Mouse (Mus musculus) forebrain, embryonic 14.5 days (tissue): ENCODE data around the gene Hoxd10. TPM values are rescaled to one million over a fixed set of nuclear protein-coding genes. Genes with fewer than 3 reads are reported as not detected.
A peak's percentile ranks its signal among the peaks of the same experiment; 100 is the strongest.

Experiments
- ATAC-seq: fragments of 200-750 bp; cut with Nextera tagmentation; 2 replicates; pipeline ENCODE4 v1.8.0; 2017; ENCODE audit warnings: mild to moderate bottlenecking, moderate library complexity
- DNase-seq: peaks from one replicate; pipeline ENCODE4 v3.0.0-alpha.2; 2015; ENCODE audit warnings: low spot score
- H3K27ac ChIP-seq: fragments of 300-500 bp; sonication (generic); 2 replicates; pipeline ENCODE4 v1.5.1; 2014; ENCODE audit warnings: low read depth, mild to moderate bottlenecking, control low read depth, low read length, moderate library complexity
- H3K27me3 ChIP-seq: fragments of 300-500 bp; sonication (generic); replicated peaks from 2 replicates; pipeline ENCODE4 v1.6.1; 2014; ENCODE audit warnings: low read length, control low read depth, mixed read lengths; ENCODE audit not compliant: control insufficient read depth, insufficient read depth
- H3K36me3 ChIP-seq: fragments of 300-500 bp; sonication (generic); 2 replicates; pipeline ENCODE4 v1.6.1; 2014; ENCODE audit warnings: low read length, control low read depth; ENCODE audit not compliant: control insufficient read depth, insufficient read depth
- H3K4me1 ChIP-seq: fragments of 300-500 bp; sonication (generic); 2 replicates; pipeline ENCODE4 v1.6.1; 2014; ENCODE audit warnings: antibody characterized with exemption, low read length, control low read depth; ENCODE audit not compliant: control insufficient read depth, insufficient read depth
- H3K4me2 ChIP-seq: fragments of 300-500 bp; sonication (generic); 2 replicates; pipeline ENCODE4 v1.6.1; 2014; ENCODE audit warnings: mild to moderate bottlenecking, control low read depth, low read length
- H3K4me3 ChIP-seq: fragments of 300-500 bp; sonication (generic); 2 replicates; pipeline ENCODE4 v1.5.1; 2014; ENCODE audit warnings: low read depth, low read length, control low read depth
- H3K9ac ChIP-seq: fragments of 300-500 bp; sonication (generic); 2 replicates; pipeline ENCODE4 v1.6.1; 2014; ENCODE audit warnings: mild to moderate bottlenecking, low read length, control low read depth, moderate library complexity
- H3K9me3 ChIP-seq: fragments of 300-500 bp; sonication (generic); replicated peaks from 2 replicates; pipeline ENCODE4 v1.6.1; 2016; ENCODE audit warnings: low read length, control low read depth, mixed read lengths; ENCODE audit not compliant: control insufficient read depth
- WGBS: fragments of 180-500 bp; shearing (Covaris S2); extraction: QIAGEN DNeasy Blood & Tissue Kit; methylation state at CpG from one replicate; pipeline ENCODE4 v1.1.7; 2014; 5-methylcytosine and 5-hydroxymethylcytosine counted together
- polyA plus RNA-seq: library from polyadenylated mRNA; unstranded; fragments of >200 nt; fragmentation: Nextera tagmentation; extraction: Ambion mirVana; gene quantifications from 2 replicates; pipeline ENCODE4 v1.2.1, GENCODE M21; 2014

Hoxd10 gene
- polyA plus RNA-seq, 1 experiment from 2014 or later = not detected

DNA sequence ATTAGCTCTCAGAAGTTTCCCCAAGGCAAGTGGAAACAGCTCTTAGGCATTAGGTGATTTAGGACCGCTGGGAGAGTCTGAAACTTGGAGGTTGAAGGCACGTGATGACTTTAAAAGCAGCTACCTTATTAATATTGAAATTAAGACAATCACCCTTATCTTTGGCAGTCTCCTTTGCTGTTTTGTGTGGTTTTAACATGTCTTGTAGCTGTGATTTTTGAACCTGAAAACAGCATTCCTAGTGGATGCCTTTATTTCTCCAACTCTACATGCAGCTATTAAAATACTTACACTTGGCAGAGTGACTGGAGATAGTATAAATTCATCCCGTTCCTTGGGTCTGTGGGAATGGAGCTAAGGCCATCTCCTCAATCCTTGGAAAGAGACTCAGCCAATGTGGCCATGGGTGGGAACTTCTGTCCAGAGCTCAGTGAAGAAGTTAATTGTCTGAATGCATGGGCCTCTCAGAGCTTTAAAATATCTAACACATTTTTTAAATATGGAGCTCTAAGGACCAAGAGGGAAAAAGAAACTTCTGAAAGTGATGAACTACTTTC lies 21.0 kb upstream of the Hoxd10 start:
- ATAC-seq (no peak), DNase-seq (no peak)
- WGBS = under 1% methylated on average over 3 of the region's 3 CpGs
- H3K27me3 ChIP-seq = peaks cover 96% of the 10 kb centered on the region
- H3K4me1 ChIP-seq = 0 out of 2 replicates have a peak, but pooled peaks cover 3% of the 10 kb centered on the region
- H3K9ac ChIP-seq = no peak overlapping the region
- no peak overlapping the region for H3K4me3 ChIP-seq
- H3K4me2 ChIP-seq = no peak overlapping the region
- H3K9me3 ChIP-seq = no peaks in the 10 kb centered on the region
- H3K27ac ChIP-seq = no peak overlapping the region
- no peaks in the 10 kb centered on the region for H3K36me3 ChIP-seq

DNA sequence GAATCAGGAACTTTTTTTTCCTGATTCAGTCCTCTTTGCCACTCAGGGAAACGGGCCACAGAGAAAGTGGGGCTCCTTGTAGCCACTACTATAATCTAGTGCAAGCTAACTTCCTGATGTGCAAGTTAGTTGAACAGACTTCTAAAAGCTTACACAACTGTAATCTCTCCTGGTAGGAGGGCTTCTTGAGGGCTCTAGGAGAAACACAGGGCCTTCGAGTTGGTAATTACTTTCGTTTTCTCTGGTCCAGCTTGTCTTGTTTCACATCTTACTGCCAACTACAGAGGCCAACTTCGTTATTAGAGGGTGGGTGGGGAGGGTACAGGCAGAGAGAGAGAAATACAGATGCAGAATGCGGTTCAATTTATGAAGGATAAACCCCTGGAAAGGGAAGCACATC lies 19.9 kb upstream of the Hoxd10 start:
- Histone ChIP-seq H3K9ac (no peak overlapping the region), H3K4me2 (no peak overlapping the region), H3K4me3 (no peak overlapping the region), H3K36me3 (no peaks in the 10 kb centered on the region), H3K27me3 (peaks cover 97% of the 10 kb centered on the region), H3K27ac (no peak overlapping the region), H3K9me3 (no peaks in the 10 kb centered on the region), H3K4me1 (0 out of 2 replicates have a peak, but pooled peaks cover 3% of the 10 kb centered on the region)
- WGBS = 4% methylated on average over 5 of the region's 5 CpGs
- ATAC-seq (no peak), DNase-seq (no peak)

GRCm38 (mm10) chr2:74672481-74673362 lies 19.0 kb upstream of the Hoxd10 start:
- WGBS = 2% methylated on average over 40 of the region's 40 CpGs
- ATAC-seq = peak; percentile 61

GRCm38 (mm10) chr2:74673835-74674425 lies 17.8 kb upstream of the Hoxd10 start:
- H3K4me1 ChIP-seq = no peaks in the 10 kb centered on the region
- 2% methylated on average over 24 of the region's 24 CpGs for WGBS
- H3K27me3 ChIP-seq = peaks cover 97% of the 10 kb centered on the region
- H3K4me2 ChIP-seq = no peak overlapping the region
- ATAC-seq (no peak), DNase-seq (no peak)
- no peaks in the 10 kb centered on the region for H3K9me3 ChIP-seq
- no peak overlapping the region for H3K27ac ChIP-seq
- no peak overlapping the region for H3K4me3 ChIP-seq
- no peak overlapping the region for H3K9ac ChIP-seq
- H3K36me3 ChIP-seq = no peaks in the 10 kb centered on the region

More at GRCm38 (mm10) chr2:74672481-74673362, 19.0 kb upstream of the Hoxd10 start:
- Histone ChIP-seq H3K27me3 (peaks cover 97% of the 10 kb centered on the region), H3K4me1 (0 out of 2 replicates have a peak, but pooled peaks cover 3% of the 10 kb centered on the region), H3K27ac (no peak overlapping the region), H3K9me3 (no peaks in the 10 kb centered on the region), H3K9ac (no peak overlapping the region), H3K36me3 (no peaks in the 10 kb centered on the region), H3K4me3 (0 out of 2 replicates have a peak overlapping the region, but pooled peaks have one; percentile 8), H3K4me2 (peak overlapping the region; percentile 46)
- peak; percentile 70 for DNase-seq

GRCm38 (mm10) chr2:74674881-74675665 lies 16.7 kb upstream of the Hoxd10 start, which contains the start of gene Hoxd12:
Gene Hoxd12 (plus strand): TSS chr2:74675013.
- 2% methylated on average over 47 of the region's 47 CpGs for WGBS
- no peak for ATAC-seq

GRCm38 (mm10) chr2:74675666-74676282 lies 15.9 kb upstream of the Hoxd10 start:
- DNase-seq (no peak), ATAC-seq (no peak)
- Histone ChIP-seq H3K4me2 (no peak overlapping the region), H3K4me1 (no peaks in the 10 kb centered on the region), H3K27me3 (peaks cover 100% of the 10 kb centered on the region), H3K27ac (no peak overlapping the region), H3K36me3 (no peaks in the 10 kb centered on the region), H3K9me3 (no peaks in the 10 kb centered on the region), H3K4me3 (no peak overlapping the region), H3K9ac (no peak overlapping the region)
- 5% methylated on average over 24 of the region's 24 CpGs for WGBS

More at GRCm38 (mm10) chr2:74674881-74675665, 16.7 kb upstream of the Hoxd10 start, which contains the start of gene Hoxd12:
- peaks cover 97% of the 10 kb centered on the region for H3K27me3 ChIP-seq
- no peaks in the 10 kb centered on the region for H3K4me1 ChIP-seq
- no peak within 1 kb of the TSS for H3K4me3 ChIP-seq
- no peak within 1 kb of the TSS for H3K4me2 ChIP-seq
- no peaks in the 10 kb centered on the region for H3K9me3 ChIP-seq
- no peaks in the 10 kb centered on the region for H3K36me3 ChIP-seq
- no peak within 1 kb of the TSS for H3K9ac ChIP-seq
- DNase-seq = no peak
- no peak within 1 kb of the TSS for H3K27ac ChIP-seq

DNA sequence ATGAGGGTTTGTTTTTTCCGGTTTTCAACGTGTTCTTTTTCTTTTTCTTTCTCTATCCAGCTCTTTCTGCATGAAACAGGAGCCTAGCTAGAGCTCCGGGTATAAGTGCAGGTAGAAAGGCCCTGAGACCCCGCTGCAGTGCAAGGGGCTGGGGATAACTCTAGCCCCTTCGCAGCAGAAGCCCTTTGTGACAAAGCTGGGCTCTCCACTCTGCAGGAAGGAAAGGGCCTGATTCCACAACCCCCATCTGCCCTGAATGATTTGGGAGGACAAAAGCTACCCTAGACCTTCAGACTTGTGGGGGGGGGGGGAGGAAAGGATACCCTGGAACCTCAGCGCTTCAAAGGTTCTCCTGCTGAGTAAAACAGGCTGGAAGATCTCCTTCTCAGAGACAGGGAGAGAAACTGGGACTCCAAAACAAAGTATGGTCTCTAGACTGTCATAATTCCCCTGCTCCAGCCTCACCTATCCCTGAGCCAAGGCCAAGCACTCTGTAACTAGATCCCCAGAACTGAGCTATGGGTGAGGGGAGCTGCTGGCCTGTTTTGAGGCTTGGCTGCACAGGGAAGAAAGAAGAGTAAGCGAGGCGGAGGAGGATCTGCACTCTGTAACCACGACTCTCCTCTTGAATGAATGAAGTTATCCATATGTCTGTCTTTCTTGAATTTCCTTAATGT lies 15.2 kb upstream of the Hoxd10 start:
- H3K4me2 ChIP-seq = no peak overlapping the region
- no peaks in the 10 kb centered on the region for H3K4me1 ChIP-seq
- H3K36me3 ChIP-seq = no peaks in the 10 kb centered on the region
- no peak for DNase-seq
- H3K9ac ChIP-seq = no peak overlapping the region
- 3% methylated on average over 9 of the region's 9 CpGs for WGBS
- no peak overlapping the region for H3K4me3 ChIP-seq
- H3K27me3 ChIP-seq = peaks cover 100% of the 10 kb centered on the region
- no peaks in the 10 kb centered on the region for H3K9me3 ChIP-seq
- no peak for ATAC-seq
- no peak overlapping the region for H3K27ac ChIP-seq

DNA sequence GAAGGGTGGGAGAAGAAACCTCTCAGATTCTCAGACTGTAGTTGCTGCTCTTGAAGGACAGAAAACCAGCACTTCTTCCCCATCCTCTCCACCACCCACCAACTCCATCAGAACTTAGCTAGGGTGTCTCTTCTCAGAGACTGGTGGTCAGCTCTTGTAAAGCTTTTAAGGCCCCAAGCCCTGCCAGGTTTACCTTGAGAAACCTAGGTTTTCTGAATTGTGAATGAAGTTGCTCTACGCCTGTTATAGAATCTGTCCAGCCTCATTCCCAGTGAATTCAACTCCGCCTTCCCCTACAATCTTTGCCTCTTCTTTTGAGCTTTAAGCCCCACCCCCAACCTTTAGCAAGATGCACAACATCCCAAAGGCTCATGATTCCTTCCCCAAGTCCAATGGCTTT lies 14.6 kb upstream of the Hoxd10 start:
- no peaks in the 10 kb centered on the region for H3K4me1 ChIP-seq
- H3K4me3 ChIP-seq = no peak overlapping the region
- no peak overlapping the region for H3K27ac ChIP-seq
- 9% methylated on average over 2 of the region's 2 CpGs for WGBS
- no peaks in the 10 kb centered on the region for H3K9me3 ChIP-seq
- H3K36me3 ChIP-seq = no peaks in the 10 kb centered on the region
- no peak overlapping the region for H3K9ac ChIP-seq
- H3K27me3 ChIP-seq = peaks cover 100% of the 10 kb centered on the region
- no peak for DNase-seq
- no peak for ATAC-seq
- H3K4me2 ChIP-seq = no peak overlapping the region
